Mouse (Mus musculus): ENCODE data around the gene Hba-x.

DNA sequence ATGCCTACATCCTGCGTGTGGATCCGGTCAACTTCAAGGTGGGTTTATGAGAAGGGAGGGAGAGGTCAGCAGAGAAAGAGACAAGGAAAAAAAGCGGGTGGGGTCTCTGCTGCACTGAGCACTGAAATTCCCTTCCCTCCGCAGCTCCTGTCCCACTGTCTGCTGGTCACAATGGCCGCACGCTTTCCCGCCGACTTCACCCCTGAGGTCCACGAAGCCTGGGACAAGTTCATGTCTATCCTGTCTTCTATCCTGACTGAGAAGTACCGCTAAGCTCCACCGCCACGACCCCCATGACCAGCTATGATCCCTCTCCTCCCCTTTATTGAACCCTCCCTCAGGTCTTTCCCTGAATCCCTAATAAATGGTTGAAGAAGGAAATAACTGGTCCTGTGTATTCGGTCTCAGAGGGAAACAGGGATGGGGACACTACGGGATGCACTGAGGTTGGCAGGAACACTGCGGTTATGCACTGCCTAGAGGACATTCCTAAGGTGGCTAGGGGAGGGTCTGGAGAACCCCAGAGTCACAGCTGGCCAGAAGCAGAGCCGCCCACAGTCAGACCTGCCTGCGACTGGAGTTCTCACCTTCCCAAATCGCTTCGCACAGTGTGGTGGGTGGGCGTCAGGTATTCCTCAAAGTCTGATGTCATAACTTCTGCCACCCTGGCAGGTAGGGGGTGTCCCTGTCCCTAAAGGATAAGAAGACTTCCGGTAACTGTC is 1.7 kb downstream of the Hba-x start:
- TF ChIP-seq CTCF (IDR thresholded peaks at IDR 0.05; ENCODE audit: low read depth, low read length): no peak
- TF ChIP-seq POLR2A (IDR thresholded peaks at IDR 0.05; ENCODE audit: extremely low read depth, insufficient read depth, low read length): no peak

Data from liver, adult 2 months (tissue).